Mouse (Mus musculus) fibroblast of lung, adult 2 months (primary cell): ENCODE data around the gene Cysltr2.

ENCODE experiments used
- DNase-seq: peaks from one replicate; pipeline ENCODE4 v3.0.0-alpha.2; 2011; ENCODE audit warnings: low read depth

The Cysltr2 gene

GRCm38 (mm10) chr14:72985113-72985512 lies 63.8 kb downstream of the Cysltr2 start:
- no peak for DNase-seq

GRCm38 (mm10) chr14:72983456-72983855 lies 65.5 kb downstream of the Cysltr2 start:
- peak; percentile 85 for DNase-seq

GRCm38 (mm10) chr14:72982981-72983436 lies 65.9 kb downstream of the Cysltr2 start:
- peak; percentile 73 for DNase-seq

- DNase-seq, result no peak
Observed at GRCm38 (mm10) chr14:72980761-72981160, 68.2 kb downstream of the Cysltr2 start.

- DNase-seq, result no peak
Observed at GRCm38 (mm10) chr14:72980106-72980505, 68.8 kb downstream of the Cysltr2 start.

GRCm38 (mm10) chr14:72976111-72976510 lies 72.8 kb downstream of the Cysltr2 start:
- DNase-seq, result no peak
